Mouse (Mus musculus) stomach, embryonic 14.5 days (tissue): ENCODE results near the gene Olfr131. TPM values are rescaled to one million over a fixed set of nuclear protein-coding genes. Genes with fewer than 3 reads are reported as not detected.
"Not testable (repeated sequence)": the region's sequence is repeated elsewhere in the genome, so short reads cannot be mapped to it uniquely, and the experiment has no call there.

ENCODE experiments used
- ATAC-seq: fragments of 200-750 bp; cut with Nextera tagmentation; 2 replicates; pipeline ENCODE4 v1.8.0; 2017; ENCODE audit warnings: low read depth, moderate TSS enrichment; ENCODE audit not compliant: insufficient number of reproducible peaks, insufficient read depth, low FRiP score
- H3K27ac ChIP-seq: fragments of 300-500 bp; sonication (generic); 2 replicates; pipeline ENCODE4 v1.5.1; 2014; ENCODE audit warnings: mild to moderate bottlenecking, low read length, moderate library complexity, mixed read lengths
- H3K27me3 ChIP-seq: fragments of 300-500 bp; sonication (generic); 2 replicates; pipeline ENCODE4 v1.6.1; 2014; ENCODE audit warnings: low read length, control low read depth, mixed read lengths; ENCODE audit not compliant: control insufficient read depth, insufficient read depth
- H3K36me3 ChIP-seq: fragments of 300-500 bp; sonication (generic); 2 replicates; pipeline ENCODE4 v1.6.1; 2014; ENCODE audit warnings: mild to moderate bottlenecking, control low read depth, low read length, moderate library complexity, mixed read lengths; ENCODE audit not compliant: control insufficient read depth, insufficient read depth
- H3K4me1 ChIP-seq: fragments of 300-500 bp; sonication (generic); 2 replicates; pipeline ENCODE4 v1.6.1; 2014; ENCODE audit warnings: low read length, control low read depth, mixed read lengths; ENCODE audit not compliant: control insufficient read depth, insufficient read depth
- H3K4me2 ChIP-seq: fragments of 300-500 bp; sonication (generic); replicated peaks from 2 replicates; pipeline ENCODE4 v1.6.1; 2014; ENCODE audit warnings: low read depth, low read length, control low read depth
- H3K4me3 ChIP-seq: fragments of 300-500 bp; sonication (generic); 2 replicates; pipeline ENCODE4 v1.5.1; 2014; ENCODE audit warnings: low read depth, low read length, control low read depth
- H3K9ac ChIP-seq: fragments of 300-500 bp; sonication (generic); replicated peaks from 2 replicates; pipeline ENCODE4 v1.6.1; 2014; ENCODE audit warnings: low read depth, mild to moderate bottlenecking, control low read depth, low read length, moderate library complexity, mixed read lengths
- H3K9me3 ChIP-seq: fragments of 300-500 bp; sonication (generic); 2 replicates; pipeline ENCODE4 v1.6.1; 2016; ENCODE audit warnings: low read depth, low read length, control low read depth; ENCODE audit not compliant: control insufficient read depth
- WGBS: fragments of 180-500 bp; shearing (Covaris S2); extraction: QIAGEN DNeasy Blood & Tissue Kit; methylation state at CpG from one replicate; pipeline ENCODE4 v1.1.7; 2014; 5-methylcytosine and 5-hydroxymethylcytosine counted together
- polyA plus RNA-seq: library from polyadenylated mRNA; unstranded; fragments of >200 nt; fragmentation: Nextera tagmentation; extraction: Ambion mirVana; gene quantifications from 2 replicates; pipeline ENCODE4 v1.2.1, GENCODE M21; 2014

Olfr131 gene
- not detected in 2 replicates for polyA plus RNA-seq

DNA sequence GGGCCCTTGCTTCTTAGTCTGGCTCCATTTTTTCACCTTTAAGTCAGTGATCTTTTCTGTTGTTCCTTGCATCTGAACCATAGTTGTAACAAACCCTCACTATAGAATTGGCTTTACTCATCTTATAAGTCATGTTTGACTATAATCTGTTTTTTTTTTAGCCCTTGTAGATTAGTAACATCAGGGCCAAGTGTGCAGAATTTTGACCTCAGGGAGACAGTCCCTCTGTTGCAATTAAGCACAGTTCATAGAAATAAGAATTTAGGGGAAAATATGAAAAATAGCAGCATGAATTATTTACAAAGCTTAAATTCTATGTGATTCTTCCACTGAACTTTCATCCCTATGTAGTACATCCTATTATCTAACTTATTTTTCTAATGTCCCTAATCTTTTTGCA, at the start of gene Olfr131:
Gene Olfr131, minus strand, starts transcription at position 101 of the 400 bp plus-strand sequence.
- Histone ChIP-seq H3K36me3 (no peaks in the 10 kb centered on the region), H3K4me2 (no peak within 1 kb of the TSS), H3K9me3 (no peaks in the 10 kb centered on the region), H3K4me3 (no peak within 1 kb of the TSS), H3K4me1 (no peaks in the 10 kb centered on the region), H3K27me3 (no peaks in the 10 kb centered on the region), H3K9ac (no peak within 1 kb of the TSS), H3K27ac (no peak within 1 kb of the TSS)
- no peak for ATAC-seq

DNA sequence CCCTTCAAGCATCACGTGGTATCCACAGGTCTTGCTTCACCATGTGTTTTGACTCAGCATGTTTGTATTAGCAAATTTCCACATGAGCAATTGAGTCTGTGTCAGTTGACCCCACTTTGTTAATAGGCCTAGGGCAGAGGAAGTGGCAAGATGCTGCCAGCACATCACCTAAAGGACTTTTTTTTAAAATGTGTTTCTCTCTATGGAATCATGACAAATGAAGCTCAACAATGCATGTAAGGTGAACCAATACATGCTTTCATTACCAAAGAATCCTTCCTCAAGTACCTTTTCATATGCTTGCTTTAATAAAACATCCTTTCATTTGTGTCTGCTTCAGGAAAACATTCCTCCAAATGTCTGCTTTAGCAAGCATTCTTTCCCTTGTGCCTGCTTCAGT, 45.9 kb upstream of the Olfr131 start, which contains the start of gene Olfr132:
Gene Olfr132, minus strand, starts transcription at position 101 of the 400 bp plus-strand sequence.
- WGBS: 42% methylated on average over 1 of the region's 1 CpGs
- Histone ChIP-seq H3K9me3 (no peaks in the 10 kb centered on the region), H3K27ac (no peak within 1 kb of the TSS), H3K4me1 (no peaks in the 10 kb centered on the region), H3K27me3 (no peaks in the 10 kb centered on the region), H3K4me3 (no peak within 1 kb of the TSS), H3K4me2 (no peak within 1 kb of the TSS), H3K9ac (no peak within 1 kb of the TSS), H3K36me3 (no peaks in the 10 kb centered on the region)
- no peak for ATAC-seq

DNA sequence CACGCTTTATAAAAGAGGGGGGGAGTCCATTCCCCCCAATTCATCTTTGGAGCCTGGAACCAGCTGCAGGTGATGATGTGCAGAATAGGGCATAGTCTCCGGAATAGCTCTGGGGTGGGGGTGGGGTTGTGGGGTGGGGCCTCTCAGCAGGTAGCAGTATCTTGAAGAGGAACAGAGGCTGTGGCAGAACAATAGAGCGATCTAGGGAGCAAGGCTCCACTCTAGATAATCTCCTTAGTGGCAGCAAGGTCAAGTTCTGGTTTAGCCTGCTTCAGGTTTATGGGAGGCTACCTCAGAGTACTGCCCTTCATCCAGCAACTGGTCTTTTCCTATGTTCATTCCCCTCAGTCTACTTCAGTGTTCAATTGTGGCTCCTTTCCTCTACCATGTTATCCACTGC, 36.9 kb upstream of the Olfr131 start:
- H3K9ac ChIP-seq, ATAC-seq, H3K4me2 ChIP-seq, H3K27ac ChIP-seq, H3K27me3 ChIP-seq, H3K9me3 ChIP-seq, H3K36me3 ChIP-seq, H3K4me1 ChIP-seq, H3K4me3 ChIP-seq: not testable (repeated sequence)
- WGBS: 70% methylated on average over 3 of the region's 3 CpGs

DNA sequence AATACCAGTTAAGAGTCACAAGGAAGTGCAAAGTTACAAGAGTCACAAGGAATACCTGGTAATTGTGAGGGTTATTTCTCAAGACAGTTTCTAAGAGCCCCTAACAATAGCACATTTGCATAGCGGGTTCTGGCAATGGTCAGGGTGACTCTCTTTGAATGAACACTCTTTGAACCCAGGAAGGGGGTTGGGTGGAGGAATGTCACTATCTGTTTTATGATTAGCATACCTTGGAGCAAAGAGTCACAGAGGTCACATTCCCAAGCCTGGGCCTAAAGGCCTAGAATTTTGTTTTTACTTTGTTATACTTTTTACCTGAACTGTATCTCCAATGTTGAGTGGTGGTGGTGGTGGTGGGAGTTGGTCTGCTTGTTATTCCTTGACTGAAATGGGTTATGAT, 35.7 kb upstream of the Olfr131 start:
- not testable (repeated sequence) for H3K4me2 ChIP-seq, H3K9ac ChIP-seq, ATAC-seq

DNA sequence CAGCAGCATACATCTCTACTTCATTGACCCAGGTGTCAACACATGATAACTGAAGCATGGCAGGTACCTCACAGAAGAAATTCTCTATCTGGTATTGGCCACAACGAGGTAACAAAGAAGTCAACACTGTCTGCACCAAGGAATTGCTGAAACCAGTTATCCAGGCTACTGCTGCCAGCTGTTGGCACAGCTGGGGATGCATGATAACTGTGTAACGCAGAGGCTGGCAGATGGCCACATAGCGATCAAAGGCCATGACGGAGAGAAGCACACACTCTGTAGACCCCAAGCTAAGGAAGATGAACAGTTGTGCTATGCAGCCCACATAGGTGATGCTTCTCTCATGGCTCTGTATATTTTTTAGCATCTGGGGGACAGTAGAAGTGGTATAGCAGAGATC, 6.1 kb downstream of the Olfr131 start:
- H3K4me3 ChIP-seq: no peak overlapping the region
- ATAC-seq: no peak
- H3K9me3 ChIP-seq: no peaks in the 10 kb centered on the region
- no peaks in the 10 kb centered on the region for H3K4me1 ChIP-seq
- no peak overlapping the region for H3K4me2 ChIP-seq
- no peak overlapping the region for H3K9ac ChIP-seq
- H3K27me3 ChIP-seq: no peaks in the 10 kb centered on the region
- WGBS: 82% methylated on average over 4 of the region's 4 CpGs
- H3K27ac ChIP-seq: no peak overlapping the region
- no peaks in the 10 kb centered on the region for H3K36me3 ChIP-seq

More for the DNA sequence above, 35.7 kb upstream of the Olfr131 start:
- H3K27ac ChIP-seq, H3K4me3 ChIP-seq, H3K4me1 ChIP-seq, H3K9me3 ChIP-seq, H3K27me3 ChIP-seq, H3K36me3 ChIP-seq: not testable (repeated sequence)
- WGBS: 69% methylated on average over 1 of the region's 1 CpGs

DNA sequence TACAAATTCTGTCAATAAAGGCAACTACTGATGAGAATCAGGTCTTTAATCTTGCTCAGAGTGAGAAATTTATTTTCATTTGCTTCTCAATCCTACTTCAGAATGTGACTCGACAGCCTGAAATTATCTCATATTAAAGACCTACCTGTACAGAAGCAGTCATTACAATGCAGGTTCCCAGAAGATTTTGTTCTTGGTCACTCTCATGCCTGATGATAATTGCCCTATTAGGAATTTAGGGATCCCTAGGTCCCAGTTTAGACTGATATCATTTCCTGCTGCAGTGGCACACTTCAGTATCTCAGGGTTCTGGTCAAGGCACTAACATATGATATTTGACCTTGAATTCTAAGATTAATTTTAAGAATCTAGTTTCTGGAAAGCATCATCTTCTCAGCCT, 24.9 kb downstream of the Olfr131 start, which contains the start of gene Olfr130:
Gene Olfr130, plus strand, starts transcription at position 301 of the 400 bp plus-strand sequence.
- Histone ChIP-seq H3K4me3 (no peak within 1 kb of the TSS), H3K9me3 (no peaks in the 10 kb centered on the region; the same call in 1 of the 2 replicates), H3K9ac (no peak within 1 kb of the TSS), H3K27ac (no peak within 1 kb of the TSS), H3K36me3 (no peaks in the 10 kb centered on the region), H3K4me2 (no peak within 1 kb of the TSS), H3K27me3 (no peaks in the 10 kb centered on the region), H3K4me1 (no peaks in the 10 kb centered on the region)
- 87% methylated on average over 1 of the region's 1 CpGs for WGBS
- no peak for ATAC-seq

DNA sequence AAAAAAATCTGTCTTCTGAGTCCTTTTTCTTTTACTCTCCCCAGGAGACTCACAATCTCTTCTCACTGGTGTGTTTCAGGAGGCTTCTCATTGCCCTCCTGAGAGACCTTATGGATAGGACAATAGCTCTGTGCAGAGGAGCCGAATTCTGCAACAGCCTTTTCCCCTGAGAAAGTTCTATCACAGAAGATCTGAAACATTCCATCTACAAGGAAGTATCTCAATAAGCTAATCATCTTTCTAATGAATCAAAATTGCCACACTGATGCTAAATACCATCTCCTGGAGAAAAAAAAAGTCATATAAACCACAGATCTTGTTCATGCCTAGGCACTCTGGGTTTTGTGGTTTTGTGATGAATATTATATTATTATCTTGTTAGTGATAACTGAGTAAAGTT, 28.5 kb downstream of the Olfr131 start, which contains the start of gene Olfr129:
Gene Olfr129, minus strand, starts transcription at position 101 of the 400 bp plus-strand sequence.
- no peak for ATAC-seq
- H3K27ac ChIP-seq: no peak within 1 kb of the TSS
- no peaks in the 10 kb centered on the region; the same call in 1 of the 2 replicates for H3K9me3 ChIP-seq
- no peak within 1 kb of the TSS for H3K4me3 ChIP-seq
- 58% methylated on average over 1 of the region's 1 CpGs for WGBS
- H3K36me3 ChIP-seq: no peaks in the 10 kb centered on the region
- no peaks in the 10 kb centered on the region for H3K4me1 ChIP-seq
- no peak within 1 kb of the TSS for H3K9ac ChIP-seq
- no peak within 1 kb of the TSS for H3K4me2 ChIP-seq
- no peaks in the 10 kb centered on the region for H3K27me3 ChIP-seq

Other genes with a start within 250 kb of the Olfr131 start
- gene Olfr126, start 241.2 kb downstream of the Olfr131 start, polyA plus RNA-seq: not detected in 2 replicates
- gene Olfr127, start 188.3 kb downstream of the Olfr131 start, polyA plus RNA-seq: not detected in 2 replicates
- not detected in 2 replicates for gene Olfr128, start 168.1 kb downstream of the Olfr131 start, polyA plus RNA-seq
- gene Olfr761, start 135.6 kb downstream of the Olfr131 start, polyA plus RNA-seq: not detected in 2 replicates
- gene Olfr129, start 28.6 kb downstream of the Olfr131 start, polyA plus RNA-seq: not detected in 2 replicates
- gene Olfr130, start 24.8 kb downstream of the Olfr131 start, polyA plus RNA-seq: not detected in 2 replicates
- gene Olfr132, start 45.8 kb upstream of the Olfr131 start, polyA plus RNA-seq: not detected in 2 replicates
- gene Olfr133, start 56.6 kb upstream of the Olfr131 start, polyA plus RNA-seq: not detected in 2 replicates
- gene Olfr134, start 82.7 kb upstream of the Olfr131 start, polyA plus RNA-seq: not detected in 2 replicates
- gene Olfr135, start 115.6 kb upstream of the Olfr131 start, polyA plus RNA-seq: not detected in 2 replicates
- not detected in 2 replicates for gene Olfr138, start 172.3 kb upstream of the Olfr131 start, polyA plus RNA-seq
- not detected in 2 replicates for gene Olfr137, start 218.9 kb upstream of the Olfr131 start, polyA plus RNA-seq
- not detected in 2 replicates for gene Olfr136, start 241.1 kb upstream of the Olfr131 start, polyA plus RNA-seq